Mouse (Mus musculus) urinary bladder, adult 2 months (tissue): ENCODE results near the gene Cish. TPM values are rescaled to one million over a fixed set of nuclear protein-coding genes. Genes with fewer than 3 reads are reported as not detected.
A peak's percentile ranks its signal among the peaks of the same experiment; 100 is the strongest.
"Not testable (repeated sequence)": the region's sequence is repeated elsewhere in the genome, so short reads cannot be mapped to it uniquely, and the experiment has no call there.

Experiments
- DNase-seq: peaks from one replicate; pipeline ENCODE4 v3.0.0; 2022; ENCODE audit warnings: low spot score
- polyA plus RNA-seq: library from polyadenylated mRNA; depleted of rRNA; stranded (reverse); fragments of >200 nt; gene quantifications from 2 replicates; pipeline ENCODE4 v1.2.3, GENCODE M21; 2012

The Cish gene
- polyA plus RNA-seq, 1 experiment: 14.7 TPM

DNA sequence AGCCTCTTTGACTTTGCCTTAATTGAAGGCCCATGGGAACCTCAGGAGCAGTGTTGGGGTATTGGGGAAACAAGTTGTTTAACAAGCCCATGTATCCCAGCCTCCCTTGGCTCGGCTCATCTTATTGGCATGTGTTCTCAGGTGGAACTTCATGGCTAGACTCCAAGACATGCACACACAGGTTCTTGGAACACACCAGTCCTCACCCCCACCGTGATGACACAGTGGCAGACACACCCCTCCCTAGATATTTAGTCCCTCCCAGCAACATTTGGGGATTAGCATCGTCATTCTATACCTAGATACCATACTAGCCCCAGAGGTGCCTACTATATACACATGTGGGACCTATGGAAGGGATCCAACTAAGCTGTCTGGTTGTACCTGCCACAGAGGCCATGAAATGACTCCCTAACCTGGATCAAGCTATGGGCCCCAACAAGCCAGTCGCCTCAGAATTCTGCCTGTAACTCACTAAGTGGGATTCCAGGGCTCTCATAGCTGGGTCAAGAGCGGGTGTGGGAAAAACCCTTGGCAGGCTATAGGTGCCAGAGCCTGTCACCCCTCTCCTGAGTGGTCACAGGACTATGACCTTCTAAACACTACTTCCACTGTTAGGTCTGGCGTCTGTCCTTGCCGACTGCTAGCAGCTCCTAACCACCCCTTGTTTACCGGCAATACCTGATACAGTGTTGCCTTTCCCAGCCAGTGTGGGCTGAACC lies 2.4 kb downstream of the Cish start:
- peak; percentile 25 for DNase-seq

GRCm38 (mm10) chr9:107298876-107299275 lies 3.0 kb downstream of the Cish start:
- no peak for DNase-seq

DNA sequence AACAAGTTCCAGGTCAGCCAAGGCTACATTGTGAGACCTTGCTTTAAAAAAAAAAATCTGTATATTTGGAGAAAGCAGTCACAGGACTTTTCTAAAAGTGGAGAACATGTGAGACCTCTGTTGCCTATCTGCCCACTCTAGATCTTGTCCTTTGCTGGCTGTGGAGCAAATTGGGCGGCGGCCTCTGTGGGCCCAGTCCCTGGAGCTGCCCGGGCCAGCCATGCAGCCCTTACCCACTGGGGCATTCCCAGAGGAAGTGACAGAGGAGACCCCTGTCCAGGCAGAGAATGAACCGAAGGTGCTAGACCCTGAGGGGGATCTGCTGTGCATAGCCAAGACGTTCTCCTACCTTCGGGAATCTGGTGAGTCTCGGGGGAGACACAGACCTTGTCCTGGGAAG lies 4.0 kb downstream of the Cish start:
- DNase-seq: no peak

DNA sequence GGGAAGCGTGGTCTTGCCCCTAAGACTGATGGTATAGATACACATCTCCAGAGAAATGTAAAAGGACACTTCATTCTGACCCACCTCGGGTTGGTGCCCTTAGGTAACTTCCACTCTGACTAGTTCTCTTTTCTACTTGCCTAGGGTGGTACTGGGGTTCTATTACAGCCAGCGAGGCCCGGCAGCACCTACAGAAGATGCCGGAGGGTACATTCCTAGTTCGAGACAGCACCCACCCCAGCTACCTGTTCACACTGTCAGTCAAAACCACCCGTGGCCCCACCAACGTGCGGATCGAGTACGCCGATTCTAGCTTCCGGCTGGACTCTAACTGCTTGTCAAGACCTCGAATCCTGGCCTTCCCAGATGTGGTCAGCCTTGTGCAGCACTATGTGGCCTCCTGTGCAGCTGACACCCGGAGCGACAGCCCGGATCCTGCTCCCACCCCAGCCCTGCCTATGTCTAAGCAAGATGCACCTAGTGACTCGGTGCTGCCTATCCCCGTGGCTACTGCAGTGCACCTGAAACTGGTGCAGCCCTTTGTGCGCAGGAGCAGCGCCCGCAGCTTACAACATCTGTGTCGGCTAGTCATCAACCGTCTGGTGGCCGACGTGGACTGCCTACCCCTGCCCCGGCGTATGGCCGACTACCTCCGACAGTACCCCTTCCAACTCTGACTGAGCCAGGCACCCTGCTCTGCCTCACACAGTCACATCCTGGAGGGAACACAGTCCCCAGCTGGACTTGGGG lies 4.6 kb downstream of the Cish start:
- DNase-seq: no peak

GRCm38 (mm10) chr9:107301554-107302331 lies 5.9 kb downstream of the Cish start:
- DNase-seq: no peak

DNA sequence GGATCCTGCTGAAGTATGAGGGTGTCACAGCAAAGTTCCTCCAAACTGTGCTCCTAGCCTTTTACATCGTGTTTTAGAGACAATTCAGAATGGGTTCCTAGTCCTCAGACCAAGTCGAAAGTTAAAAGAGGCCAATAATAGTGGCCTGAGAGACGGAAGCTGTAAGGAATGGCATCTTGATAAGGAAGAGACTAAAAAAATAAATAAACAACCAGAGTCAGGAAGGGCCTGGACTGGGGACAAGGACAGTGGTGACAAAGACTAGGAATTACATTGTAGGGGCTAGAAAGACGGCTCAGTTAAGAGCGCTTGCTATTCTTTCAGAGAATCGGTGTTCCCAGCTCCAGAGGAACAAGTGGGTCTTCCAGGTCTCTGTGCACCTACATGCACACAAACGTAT lies 6.8 kb downstream of the Cish start:
- no peak for DNase-seq

- DNase-seq: no peak
Observed at GRCm38 (mm10) chr9:107303121-107303820, 7.4 kb downstream of the Cish start.

- no peak for DNase-seq
Observed at GRCm38 (mm10) chr9:107303900-107304299, 8.1 kb downstream of the Cish start.

DNA sequence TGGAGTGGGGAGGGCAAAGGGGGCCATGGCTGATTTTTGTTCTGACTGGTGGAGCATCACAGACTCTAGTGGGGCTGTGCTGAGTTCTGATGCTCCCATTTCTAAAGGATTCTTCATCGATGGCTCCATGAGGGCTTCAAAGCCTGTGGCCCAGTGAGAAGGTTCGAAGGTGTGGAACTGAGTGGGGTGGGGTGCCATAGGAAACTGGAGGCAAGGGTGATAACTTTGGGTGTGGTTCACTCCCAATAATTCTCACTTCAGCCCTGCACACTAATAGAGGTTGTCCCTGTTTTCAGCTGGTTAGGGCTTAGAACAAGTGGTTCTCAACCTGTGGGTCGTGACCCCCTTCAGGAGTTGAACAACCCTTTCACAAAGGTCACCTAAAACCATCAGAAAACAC lies 8.6 kb downstream of the Cish start:
- no peak for DNase-seq

GRCm38 (mm10) chr9:107305012-107305411 lies 9.2 kb downstream of the Cish start:
- DNase-seq: no peak

- peak; percentile 53 for DNase-seq
Observed at GRCm38 (mm10) chr9:107305601-107306542, 10.0 kb downstream of the Cish start.

- DNase-seq: not testable (repeated sequence)
Observed at GRCm38 (mm10) chr9:107306673-107307072, 10.8 kb downstream of the Cish start.

DNA sequence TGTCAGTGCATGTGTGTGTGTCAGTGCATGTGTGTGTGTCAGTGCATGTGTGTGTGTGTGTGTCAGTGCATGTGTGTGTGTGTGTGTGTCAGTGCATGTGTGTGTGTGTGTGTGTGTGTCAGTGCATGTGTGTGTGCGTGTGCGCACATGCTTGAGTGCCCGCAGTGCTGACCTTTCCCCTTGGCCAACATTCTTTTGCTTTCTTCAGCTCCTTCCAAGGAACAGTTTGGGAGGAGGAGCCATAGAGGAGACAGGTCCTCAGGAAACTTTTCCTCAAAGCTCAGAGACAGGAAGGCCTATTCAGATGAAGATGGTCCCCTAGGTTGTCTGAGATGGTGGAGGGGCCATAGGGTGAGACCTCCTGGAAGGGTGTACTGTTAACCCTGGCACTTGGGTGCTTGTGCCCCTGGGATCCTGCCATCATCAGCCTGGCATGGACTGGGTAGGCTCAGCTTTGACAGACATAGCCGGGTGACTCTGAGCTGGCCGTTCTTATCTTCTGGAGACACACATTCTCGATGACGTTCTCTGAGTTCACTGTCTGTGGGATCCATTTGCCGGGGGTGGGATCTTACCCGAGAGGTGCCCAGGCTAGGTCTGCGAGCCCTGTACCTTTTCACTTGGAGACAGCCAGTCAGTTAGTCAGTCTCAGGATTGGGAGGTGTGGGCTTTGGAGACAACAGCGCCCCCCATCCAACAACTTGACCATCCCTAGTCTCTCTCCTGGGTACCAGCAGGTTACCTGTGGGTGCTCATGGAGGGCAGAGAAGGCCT lies 11.5 kb downstream of the Cish start:
- peak; percentile 37 for DNase-seq

- peak; percentile 66 for DNase-seq
Observed at GRCm38 (mm10) chr9:107307886-107308285, 12.1 kb downstream of the Cish start.

GRCm38 (mm10) chr9:107308346-107309000 lies 12.6 kb downstream of the Cish start:
- DNase-seq: peak; percentile 22

GRCm38 (mm10) chr9:107309171-107309570 lies 13.3 kb downstream of the Cish start:
- no peak for DNase-seq

DNA sequence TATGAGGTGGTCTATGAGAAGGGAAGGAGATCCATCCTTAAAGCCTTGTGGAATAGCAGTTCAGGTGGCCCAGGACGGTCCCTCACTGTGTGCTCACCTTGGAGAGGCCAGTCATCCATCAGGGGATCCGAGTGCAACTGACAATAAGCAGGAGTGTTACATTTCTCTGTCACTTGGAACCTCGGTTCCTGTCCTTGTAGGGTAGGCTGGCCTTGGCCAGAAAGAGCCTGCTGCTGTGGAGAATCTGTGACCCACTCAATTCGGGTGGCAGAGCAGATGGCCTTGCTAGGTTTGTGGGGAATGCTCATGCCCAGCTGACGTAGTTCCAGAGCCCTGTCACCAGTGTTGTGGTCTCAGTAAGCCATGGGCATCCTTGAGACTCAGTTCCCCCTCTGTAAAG lies 13.8 kb downstream of the Cish start:
- no peak for DNase-seq

DNA sequence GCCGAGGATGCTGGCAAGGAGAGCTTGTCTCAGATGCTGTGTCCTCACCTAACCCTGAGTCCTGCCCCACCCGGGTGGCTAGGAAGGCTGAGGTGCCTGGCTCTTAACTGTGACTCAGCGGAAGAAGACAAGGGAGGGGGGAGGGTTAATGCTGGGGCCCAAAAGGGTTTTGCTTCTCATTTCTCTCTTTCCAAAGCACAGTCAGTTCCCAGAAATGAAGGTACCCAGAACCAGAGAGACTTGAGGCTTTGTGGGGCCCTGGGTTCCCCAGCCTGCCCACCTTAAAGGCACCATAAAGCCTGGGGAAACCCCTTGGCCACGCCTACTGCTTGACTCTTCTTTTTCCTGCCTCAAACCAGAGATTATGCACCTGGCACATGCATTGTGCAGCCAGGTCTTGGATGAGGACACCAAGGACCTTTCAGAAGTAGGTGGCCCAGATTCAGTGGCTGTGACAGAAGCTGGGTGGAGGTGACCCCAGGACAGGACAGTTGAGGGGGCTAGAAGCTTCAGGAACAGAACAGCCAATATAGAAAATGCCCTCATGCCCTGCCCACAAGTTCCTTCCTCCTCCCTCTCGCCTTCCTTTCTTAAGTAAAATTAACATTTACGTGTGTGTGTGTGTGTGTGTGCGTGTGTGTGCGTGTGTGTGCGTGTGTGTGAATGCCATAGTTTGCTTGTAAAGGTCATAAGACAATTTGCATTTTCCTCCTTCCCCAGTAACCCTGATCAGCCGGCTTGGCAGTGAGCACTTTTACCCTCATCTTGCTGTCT lies 17.2 kb downstream of the Cish start:
- peak; percentile 29 for DNase-seq

DNA sequence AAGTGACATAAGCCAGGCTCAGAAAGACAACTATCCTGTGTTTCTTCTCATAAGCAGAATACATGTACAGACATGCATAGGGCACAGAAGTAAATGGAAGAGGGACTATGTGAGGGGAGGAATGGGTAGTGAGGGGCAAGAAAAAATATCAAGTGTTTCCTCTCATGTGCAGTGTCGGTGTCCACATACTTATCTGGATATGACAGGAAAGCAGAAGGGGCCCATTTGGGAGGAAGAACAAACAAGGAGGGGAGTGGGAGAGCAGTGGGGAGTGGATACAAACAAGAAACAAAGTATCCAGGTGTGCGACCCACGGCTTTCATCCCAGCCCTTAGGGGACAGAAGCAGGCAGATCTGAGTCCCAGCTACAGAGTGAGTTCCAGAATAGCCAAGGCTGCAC lies 18.1 kb downstream of the Cish start:
- no peak for DNase-seq
